Comparison of ENCODE assay signal across 8 mouse cellular contexts in genomic region chr9:50658941-50659388, GRCm38 (mm10). TPM values are rescaled to one million over a fixed set of nuclear protein-coding genes. Genes with fewer than 3 reads are reported as not detected.
DNase-seq lines count a peak whose midpoint lies in the region; ATAC-seq lines count a peak whose summit lies in the region.

No protein-coding gene starts in this region.

- WGBS in lung, embryonic 15.5 days = 0% methylated on average over 28 of the region's 28 CpGs
- 0% methylated on average over 28 of the region's 28 CpGs for WGBS in forebrain, embryonic 16.5 days
- 0% methylated on average over 28 of the region's 28 CpGs for WGBS in liver, embryonic 16.5 days (ENCODE audit: insufficient replicate concordance)

- peaks cover 7% of the 10 kb centered on the region for H3K36me3 ChIP-seq in lung, embryonic 15.5 days
- H3K36me3 ChIP-seq in forebrain, embryonic 16.5 days (ENCODE audit: control insufficient read depth, insufficient read depth) = peaks cover 3% of the 10 kb centered on the region
- no peaks in the 10 kb centered on the region for H3K36me3 ChIP-seq in liver, embryonic 16.5 days (ENCODE audit: control insufficient read depth, insufficient read depth)

- peak; percentile 23 for DNase-seq in adrenal gland, postnatal 25 days
- DNase-seq in adrenal gland, adult (ENCODE audit: inconsistent age in 2 of 2, low spot score in 1 of 2) = no peak
- no peak for DNase-seq in lung, postnatal 4 days
- no peak for DNase-seq in natural killer cell, adult 2 months (ENCODE audit: low spot score in 2 of 2)
- DNase-seq in left cerebral cortex, postnatal 10 days (ENCODE audit: extremely low spot score in 1 of 2, low spot score in 2 of 2) = no peak

- H3K4me1 ChIP-seq in lung, embryonic 15.5 days = peaks cover 13% of the 10 kb centered on the region
- H3K4me1 ChIP-seq in forebrain, embryonic 16.5 days (replicated peaks; ENCODE audit: control insufficient read depth, insufficient read depth, low read length) = peaks cover 17% of the 10 kb centered on the region
- peaks cover 5% of the 10 kb centered on the region for H3K4me1 ChIP-seq in liver, embryonic 16.5 days (ENCODE audit: control insufficient read depth, low read depth, low read length)

- peak overlapping the region; percentile 83 for H3K27ac ChIP-seq in lung, embryonic 15.5 days
- H3K27ac ChIP-seq in forebrain, embryonic 16.5 days (ENCODE audit: low read length) = peak overlapping the region; percentile 83
- peak overlapping the region; percentile 68 for H3K27ac ChIP-seq in liver, embryonic 16.5 days (ENCODE audit: low read length)

- H3K9me3 ChIP-seq in lung, embryonic 15.5 days = no peaks in the 10 kb centered on the region
- no peaks in the 10 kb centered on the region for H3K9me3 ChIP-seq in forebrain, embryonic 16.5 days (ENCODE audit: control insufficient read depth, low read length)
- no peaks in the 10 kb centered on the region for H3K9me3 ChIP-seq in liver, embryonic 16.5 days (replicated peaks; ENCODE audit: control insufficient read depth, low read length)

- peak overlapping the region; percentile 69 for H3K4me3 ChIP-seq in lung, embryonic 15.5 days
- H3K4me3 ChIP-seq in forebrain, embryonic 16.5 days (replicated peaks; ENCODE audit: low read length) = peak overlapping the region; percentile 94
- peak overlapping the region; percentile 86 for H3K4me3 ChIP-seq in liver, embryonic 16.5 days (ENCODE audit: low read depth, low read length)

- peak overlapping the region; percentile 72 for H3K9ac ChIP-seq in lung, embryonic 15.5 days
- peak overlapping the region; percentile 89 for H3K9ac ChIP-seq in forebrain, embryonic 16.5 days (replicated peaks; ENCODE audit: low read depth, low read length)
- peak overlapping the region; percentile 87 for H3K9ac ChIP-seq in liver, embryonic 16.5 days (ENCODE audit: low read depth, low read length)

- H3K4me2 ChIP-seq in lung, embryonic 15.5 days = peak overlapping the region; percentile 67
- H3K4me2 ChIP-seq in forebrain, embryonic 16.5 days (ENCODE audit: low read length) = peak overlapping the region; percentile 87
- H3K4me2 ChIP-seq in liver, embryonic 16.5 days (ENCODE audit: low read depth, low read length) = peak overlapping the region; percentile 78

- peak; percentile 36 for ATAC-seq in lung, embryonic 15.5 days (ENCODE audit: borderline replicate concordance, extremely low read depth, low FRiP score, low TSS enrichment)
- ATAC-seq in forebrain, embryonic 16.5 days = no peak
- peak; percentile 31 for ATAC-seq in liver, embryonic 16.5 days (ENCODE audit: low read depth)

- intact Hi-C loops in left cerebral cortex, postnatal 10 days (cut with DNase I) = loop anchor here (5.0 kb wide), 1 partner anchor 33 kb away; no protein-coding TSS in a partner anchor

- no peaks in the 10 kb centered on the region for H3K27me3 ChIP-seq in lung, embryonic 15.5 days
- H3K27me3 ChIP-seq in forebrain, embryonic 16.5 days (replicated peaks; ENCODE audit: control insufficient read depth, insufficient read depth, low read length) = no peaks in the 10 kb centered on the region
- H3K27me3 ChIP-seq in liver, embryonic 16.5 days (ENCODE audit: control insufficient read depth, insufficient read depth, low read depth, low read length) = no peaks in the 10 kb centered on the region

RNA-seq across cellular contexts. Expression of gene Dlat, which starts 0.6 kb away (rescaled TPM):
- total RNA-seq in adrenal gland, postnatal 25 days (2021) = 126 and 129 TPM in 2 replicates
- 42.4 and 42.5 TPM in 2 replicates for polyA plus RNA-seq in lung, embryonic 15.5 days (2015; fragmentation: Nextera tagmentation; extraction: Ambion mirVana)
- polyA plus RNA-seq in forebrain, embryonic 16.5 days (2015; fragmentation: Nextera tagmentation; extraction: Ambion mirVana) = 43.4 and 44.3 TPM in 2 replicates
- 21.6 and 22.5 TPM in 2 replicates for polyA plus RNA-seq in liver, embryonic 16.5 days (2015; fragmentation: Nextera tagmentation; extraction: Ambion mirVana)
- 100 to 1,000 TPM; 121 to 129 TPM for total RNA-seq in left cerebral cortex, postnatal 10 days (2021)

RNA-seq across cellular contexts. Expression of gene Nkapd1, which starts 41.7 kb away (rescaled TPM):
- 25.1 and 28.6 TPM in 2 replicates for total RNA-seq in adrenal gland, postnatal 25 days (2021)
- 19.1 and 21.6 TPM in 2 replicates for polyA plus RNA-seq in lung, embryonic 15.5 days (2015; fragmentation: Nextera tagmentation; extraction: Ambion mirVana)
- polyA plus RNA-seq in forebrain, embryonic 16.5 days (2015; fragmentation: Nextera tagmentation; extraction: Ambion mirVana) = 19.7 and 20.6 TPM in 2 replicates
- 5.8 and 5.9 TPM in 2 replicates for polyA plus RNA-seq in liver, embryonic 16.5 days (2015; fragmentation: Nextera tagmentation; extraction: Ambion mirVana)
- total RNA-seq in left cerebral cortex, postnatal 10 days (2021) = 10 to 100 TPM; 28.9 to 30.3 TPM

RNA-seq across cellular contexts. Expression of gene Pih1d2, which starts 41.8 kb away (rescaled TPM):
- total RNA-seq in adrenal gland, postnatal 25 days (2021) = 2.2 and 5.4 TPM in 2 replicates
- 5.5 and 7.1 TPM in 2 replicates for polyA plus RNA-seq in lung, embryonic 15.5 days (2015; fragmentation: Nextera tagmentation; extraction: Ambion mirVana)
- polyA plus RNA-seq in forebrain, embryonic 16.5 days (2015; fragmentation: Nextera tagmentation; extraction: Ambion mirVana) = 2.7 and 4.1 TPM in 2 replicates
- polyA plus RNA-seq in liver, embryonic 16.5 days (2015; fragmentation: Nextera tagmentation; extraction: Ambion mirVana) = 0.55 and 0.90 TPM in 2 replicates
- 1 to 10 TPM; 1.4 to 2.1 TPM for total RNA-seq in left cerebral cortex, postnatal 10 days (2021)

RNA-seq across cellular contexts. Expression of gene Timm8b, which starts 55.3 kb away (rescaled TPM):
- total RNA-seq in adrenal gland, postnatal 25 days (2021) = 189 and 190 TPM in 2 replicates
- 176 and 188 TPM in 2 replicates for polyA plus RNA-seq in lung, embryonic 15.5 days (2015; fragmentation: Nextera tagmentation; extraction: Ambion mirVana)
- 308 and 327 TPM in 2 replicates for polyA plus RNA-seq in forebrain, embryonic 16.5 days (2015; fragmentation: Nextera tagmentation; extraction: Ambion mirVana)
- polyA plus RNA-seq in liver, embryonic 16.5 days (2015; fragmentation: Nextera tagmentation; extraction: Ambion mirVana) = 141 and 164 TPM in 2 replicates
- 100 to 1,000 TPM; 215 to 230 TPM for total RNA-seq in left cerebral cortex, postnatal 10 days (2021)

RNA-seq across cellular contexts. Expression of gene Sdhd, which starts 55.4 kb away (rescaled TPM):
- total RNA-seq in adrenal gland, postnatal 25 days (2021) = 234 and 247 TPM in 2 replicates
- polyA plus RNA-seq in lung, embryonic 15.5 days (2015; fragmentation: Nextera tagmentation; extraction: Ambion mirVana) = 305 and 310 TPM in 2 replicates
- 205 and 215 TPM in 2 replicates for polyA plus RNA-seq in forebrain, embryonic 16.5 days (2015; fragmentation: Nextera tagmentation; extraction: Ambion mirVana)
- 308 and 319 TPM in 2 replicates for polyA plus RNA-seq in liver, embryonic 16.5 days (2015; fragmentation: Nextera tagmentation; extraction: Ambion mirVana)
- 100 to 1,000 TPM; 145 to 154 TPM for total RNA-seq in left cerebral cortex, postnatal 10 days (2021)
